Mouse (Mus musculus) ES-E14 (cell line): ENCODE measurements at regions not wholly inside any gene's neighbourhood (a gene's known extent, or its start where the extent isn't known, plus 50 kb on each side); places are given as distances from the start of the nearest gene placed in this dataset.

ENCODE experiments used
- CHD2 ChIP-seq: IDR thresholded peaks from 2 replicates; pipeline ENCODE4 v1.6.1; 2014; ENCODE audit warnings: mild to moderate bottlenecking, low read depth, low read length, inconsistent platforms
- HCFC1 ChIP-seq: IDR thresholded peaks from 2 replicates; pipeline ENCODE4 v1.6.1; 2012; ENCODE audit warnings: low read length, inconsistent platforms, borderline replicate concordance; ENCODE audit not compliant: insufficient read depth
- MAFK ChIP-seq: IDR thresholded peaks from 2 replicates; pipeline ENCODE4 v1.6.1; 2014; ENCODE audit warnings: mild to moderate bottlenecking, low read depth, low read length, inconsistent platforms; ENCODE audit not compliant: insufficient read depth
- ZC3H11A ChIP-seq: IDR thresholded peaks from 2 replicates; pipeline ENCODE4 v1.6.1; 2012; ENCODE audit warnings: low read depth, mild to moderate bottlenecking, inconsistent platforms, low read length, borderline replicate concordance
- ZNF384 ChIP-seq: IDR thresholded peaks from 2 replicates; pipeline ENCODE4 v1.6.1; 2012; ENCODE audit warnings: low read depth, low read length, inconsistent platforms

DNA sequence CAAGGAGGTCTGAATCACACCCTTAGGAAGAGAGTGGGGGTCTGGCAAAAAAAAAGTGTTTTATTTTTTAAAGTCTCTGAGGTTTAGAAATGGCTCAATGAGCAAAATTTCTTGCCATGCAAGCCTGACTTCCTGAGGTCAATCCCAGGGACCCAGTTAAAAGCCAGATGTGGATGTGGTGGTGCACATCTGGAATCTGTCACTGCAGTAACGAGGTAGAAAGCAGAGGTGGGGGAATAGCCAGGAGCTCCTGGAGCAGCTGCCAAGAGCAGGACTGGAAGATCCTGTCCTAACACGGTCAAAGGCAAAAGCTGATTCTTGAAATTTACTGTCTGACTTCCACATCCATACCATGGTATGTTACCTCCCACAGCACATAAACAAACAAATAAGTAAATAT, 424.4 kb downstream of the Cdh26 start:
- TF ChIP-seq HCFC1 (no peak), ZNF384 (no peak), ZC3H11A (no peak), MAFK (no peak), CHD2 (no peak)
